Mouse (Mus musculus) splenic B cell, adult 2 months (primary cell): Measurements from ENCODE around the gene Grin1.

Experiments used
- DNase-seq: peaks from one replicate; pipeline ENCODE4 v3.0.0-alpha.2; 2011; ENCODE audit warnings: low read depth, low spot score
- H3K27me3 ChIP-seq: 2 replicates; pipeline ENCODE4 v1.6.1; 2012; ENCODE audit warnings: mild to moderate bottlenecking, low read length, moderate library complexity, mixed read lengths; ENCODE audit not compliant: control insufficient read depth, poor library complexity, insufficient read depth, severe bottlenecking
- H3K36me3 ChIP-seq: 2 replicates; pipeline ENCODE4 v1.6.1; 2012; ENCODE audit warnings: mild to moderate bottlenecking, low read length, moderate library complexity, mixed read lengths; ENCODE audit not compliant: control insufficient read depth, poor library complexity, insufficient read depth, severe bottlenecking

Grin1 gene

DNA sequence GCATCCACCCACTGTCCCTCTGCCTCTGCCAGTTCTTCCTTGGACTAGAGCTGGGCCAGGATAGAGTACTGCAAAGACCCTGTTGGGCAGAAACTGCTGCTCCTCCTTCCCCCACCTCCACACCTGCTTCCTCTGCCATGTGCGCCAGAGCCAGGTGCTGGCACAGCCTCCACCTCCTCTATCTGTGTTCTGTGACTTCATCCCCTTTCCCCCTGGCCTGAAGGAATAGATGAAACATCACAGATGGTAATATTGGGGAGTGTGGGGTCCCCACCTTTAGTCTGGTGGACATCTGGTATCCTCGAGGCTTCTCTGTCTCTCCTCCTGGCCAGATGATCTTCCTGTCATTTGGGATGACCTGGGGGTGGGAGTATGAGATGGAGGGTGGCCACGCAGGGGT, 15.5 kb downstream of the Grin1 start:
- DNase-seq = no peak
- Histone ChIP-seq H3K27me3 (no peaks in the 10 kb centered on the region), H3K36me3 (no peaks in the 10 kb centered on the region)

DNA sequence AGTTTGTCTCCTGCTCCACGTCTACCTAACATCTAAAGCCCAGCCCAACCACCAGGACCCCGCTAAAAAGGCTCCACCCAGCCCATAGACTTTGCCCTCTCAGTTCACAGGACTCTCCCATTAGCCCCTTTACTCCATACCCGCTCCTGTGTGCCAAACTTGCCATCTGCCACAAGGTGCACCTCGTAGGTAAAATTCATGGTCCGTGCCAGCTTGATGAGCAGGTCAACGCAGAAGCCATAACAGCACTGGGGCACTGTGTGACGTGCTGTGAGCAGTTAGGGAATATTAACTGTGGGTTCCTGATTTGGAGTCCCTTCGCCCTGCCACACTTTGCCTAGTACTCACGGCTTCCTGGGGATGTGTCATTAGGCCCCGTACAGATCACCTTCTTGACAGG, 20.9 kb downstream of the Grin1 start:
- no peak for DNase-seq
- no peaks in the 10 kb centered on the region for H3K27me3 ChIP-seq
- H3K36me3 ChIP-seq = no peaks in the 10 kb centered on the region

DNA sequence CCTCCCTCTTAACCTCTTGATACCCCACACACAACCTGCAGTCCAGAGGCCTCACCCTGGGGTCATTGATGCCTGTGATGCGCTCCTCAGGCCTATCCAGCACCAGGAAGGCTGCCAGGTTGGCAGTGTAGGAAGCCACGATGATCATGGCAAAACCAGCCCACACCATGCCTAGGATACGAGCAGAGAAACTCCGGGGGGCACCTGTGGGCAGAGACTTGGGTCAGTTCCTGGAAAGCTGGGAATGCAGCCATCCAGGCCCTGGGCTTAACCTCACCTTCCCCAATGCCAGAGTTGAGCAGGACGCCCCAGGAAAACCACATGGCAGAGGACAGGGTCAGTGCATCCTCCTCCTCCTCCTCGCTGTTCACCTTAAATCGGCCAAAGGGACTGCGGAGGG, 21.9 kb downstream of the Grin1 start:
- DNase-seq = no peak
- H3K27me3 ChIP-seq = no peaks in the 10 kb centered on the region
- H3K36me3 ChIP-seq = no peaks in the 10 kb centered on the region

DNA sequence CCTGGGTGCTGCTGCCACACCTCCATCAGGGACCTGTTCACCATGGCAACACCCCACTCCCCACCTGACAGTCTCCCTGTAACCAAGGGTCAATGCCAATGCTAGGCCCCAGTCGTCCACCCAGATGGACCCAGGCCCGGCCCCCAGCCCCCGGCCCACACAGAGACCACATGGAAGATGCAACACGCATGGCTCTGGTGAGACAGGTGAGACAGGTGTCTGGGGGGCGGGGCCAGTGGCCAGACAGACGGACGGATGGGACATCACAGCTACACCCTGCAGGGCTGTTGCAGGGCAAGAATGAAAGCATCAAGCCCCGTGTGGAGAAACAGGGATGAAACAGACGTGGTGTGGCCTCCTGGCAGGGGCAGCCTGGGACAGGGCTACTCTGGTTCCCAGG, 25.3 kb downstream of the Grin1 start:
- no peak for DNase-seq
- no peaks in the 10 kb centered on the region for H3K27me3 ChIP-seq
- H3K36me3 ChIP-seq = no peaks in the 10 kb centered on the region

DNA sequence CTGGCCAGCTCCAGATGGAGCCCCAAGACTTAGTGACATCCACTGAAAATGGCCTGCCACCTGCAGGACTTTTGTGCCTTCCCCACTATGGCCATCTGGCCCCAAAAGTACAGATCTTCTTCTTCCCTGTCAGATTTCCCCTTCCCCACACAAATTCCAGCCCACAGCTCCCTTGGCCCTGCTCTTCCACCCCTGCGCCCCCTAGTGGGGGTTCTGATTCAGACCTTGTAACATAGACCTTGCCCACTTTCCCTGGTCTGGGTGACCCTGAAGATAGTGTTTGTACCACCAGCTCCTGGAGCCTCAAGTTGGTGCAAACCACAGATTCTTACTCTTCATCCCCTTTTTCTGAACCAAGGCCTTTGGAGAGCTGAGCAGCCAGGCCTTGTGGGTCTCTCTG, 26.1 kb downstream of the Grin1 start:
- peak; percentile 77 for DNase-seq
- Histone ChIP-seq H3K36me3 (no peaks in the 10 kb centered on the region), H3K27me3 (no peaks in the 10 kb centered on the region)

DNA sequence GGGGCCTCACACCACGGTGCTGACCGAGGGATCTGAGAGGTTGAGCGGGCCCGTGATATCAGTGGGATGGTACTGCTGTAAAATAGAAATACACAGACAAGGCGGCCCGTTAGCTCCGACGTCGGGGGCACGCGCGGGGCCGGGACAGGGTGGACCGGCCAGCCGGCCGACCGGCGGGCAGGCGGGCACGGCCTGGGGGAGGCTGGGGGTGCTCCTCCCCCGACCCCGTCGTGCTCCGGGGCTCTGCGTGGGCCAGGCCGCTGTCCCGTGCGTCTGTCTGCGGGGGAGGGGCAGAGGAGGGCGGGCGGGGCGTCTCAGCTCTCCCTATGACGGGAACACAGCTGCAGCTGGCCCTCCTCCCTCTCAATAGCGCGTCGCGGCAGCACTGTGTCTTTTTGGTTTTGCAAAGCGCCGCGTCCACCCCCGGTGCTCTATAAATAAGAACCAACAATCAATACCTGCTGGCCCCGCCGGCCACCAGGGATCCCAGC, 26.9 kb downstream of the Grin1 start:
- H3K27me3 ChIP-seq = no peaks in the 10 kb centered on the region
- peak; percentile 21 for DNase-seq

DNA sequence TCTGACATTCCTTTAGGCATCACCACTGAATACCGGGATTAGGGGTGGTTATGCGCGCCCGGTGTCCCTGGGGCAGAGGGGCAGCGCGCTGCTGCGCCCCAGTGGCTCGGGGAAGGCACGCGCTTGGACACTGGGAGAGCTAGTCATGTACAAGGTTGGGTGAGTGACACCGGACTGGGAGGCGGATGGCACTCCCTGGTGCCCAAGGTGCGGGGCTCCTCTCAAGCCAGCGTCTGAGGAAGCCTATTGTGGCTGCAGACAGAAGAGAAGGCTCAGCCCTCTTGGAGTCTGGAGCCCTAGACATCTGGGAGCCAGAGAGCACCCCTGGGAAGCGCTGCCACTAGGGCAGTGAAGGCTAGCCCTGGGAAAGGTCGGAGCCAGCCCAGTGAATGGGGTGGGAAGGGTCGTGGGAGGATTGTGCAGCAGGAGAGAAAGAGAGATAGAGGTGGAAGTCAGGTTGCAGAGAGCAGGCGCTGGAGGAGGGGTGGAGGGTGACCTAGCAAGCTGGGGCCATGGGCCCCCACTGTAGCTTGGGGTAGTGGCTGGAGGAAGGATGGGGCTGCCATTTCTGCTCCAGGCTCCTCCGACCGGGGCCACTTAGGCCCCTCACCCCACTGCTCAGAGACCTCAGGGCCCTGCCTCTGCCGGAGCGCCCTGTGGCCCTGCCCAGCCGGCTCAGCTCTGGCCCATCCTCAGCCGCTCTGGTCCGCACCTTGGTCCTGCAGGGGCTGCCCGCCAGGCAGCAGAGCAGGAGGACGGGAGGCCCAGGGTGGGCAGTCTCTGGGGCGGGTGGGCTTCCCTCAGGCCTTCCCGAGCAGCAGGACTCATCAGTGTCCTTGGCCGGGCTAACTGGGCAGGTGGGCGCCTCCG, 27.6 kb downstream of the Grin1 start:
- H3K27me3 ChIP-seq = no peaks in the 10 kb centered on the region

More for the DNA sequence above, 26.9 kb downstream of the Grin1 start:
- no peaks in the 10 kb centered on the region for H3K36me3 ChIP-seq

DNA sequence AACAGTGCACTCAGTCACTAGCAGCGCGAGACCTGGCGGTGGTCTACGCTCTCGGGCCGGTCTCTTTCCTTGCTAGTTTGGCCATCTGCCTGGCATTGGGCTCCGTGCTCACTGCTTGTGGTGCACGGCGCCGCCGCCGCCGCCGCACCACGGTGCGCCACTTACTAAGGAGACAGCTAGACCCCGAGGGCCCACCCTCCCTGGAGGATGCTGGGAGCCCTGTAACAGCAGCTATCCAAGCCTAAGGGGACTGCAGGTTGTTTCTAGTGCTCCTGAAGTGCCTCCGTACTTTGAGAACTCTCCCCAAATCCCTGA, 28.2 kb downstream of the Grin1 start:
- no peaks in the 10 kb centered on the region for H3K27me3 ChIP-seq
- no peak for DNase-seq
- no peaks in the 10 kb centered on the region; the same call in 1 of the 2 replicates for H3K36me3 ChIP-seq

More for the DNA sequence above, 27.6 kb downstream of the Grin1 start:
- no peak for DNase-seq
- H3K36me3 ChIP-seq = no peaks in the 10 kb centered on the region

DNA sequence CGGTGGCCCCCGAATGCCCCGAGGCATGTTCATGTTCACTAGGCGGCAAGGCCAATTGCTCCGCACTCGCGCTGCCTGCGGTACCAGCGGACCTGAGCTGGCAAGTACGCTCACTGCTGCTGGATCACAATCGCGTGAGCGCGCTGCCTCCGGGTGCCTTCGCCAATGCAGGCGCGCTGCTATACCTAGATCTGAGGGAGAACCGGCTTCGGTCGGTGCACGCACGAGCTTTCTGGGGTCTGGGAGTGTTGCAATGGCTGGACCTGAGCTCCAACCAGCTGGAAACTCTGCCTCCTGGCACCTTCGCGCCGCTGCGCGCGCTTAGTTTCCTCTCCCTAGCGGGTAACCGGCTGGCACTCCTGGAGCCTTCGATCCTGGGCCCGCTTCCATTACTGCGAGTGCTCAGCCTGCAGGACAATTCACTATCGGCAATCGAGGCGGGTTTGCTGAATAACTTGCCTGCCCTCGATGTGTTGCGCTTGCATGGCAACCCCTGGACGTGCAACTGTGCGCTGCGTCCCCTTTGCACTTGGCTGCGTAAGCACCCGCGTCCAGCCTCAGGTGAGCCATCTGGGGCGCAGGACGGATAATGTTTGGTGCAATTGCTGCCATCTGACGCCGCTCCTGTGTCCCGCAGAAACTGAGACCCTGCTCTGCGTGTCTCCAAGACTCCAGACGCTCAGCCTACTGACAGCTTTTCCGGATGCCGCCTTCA, 28.7 kb downstream of the Grin1 start:
- no peak for DNase-seq

DNA sequence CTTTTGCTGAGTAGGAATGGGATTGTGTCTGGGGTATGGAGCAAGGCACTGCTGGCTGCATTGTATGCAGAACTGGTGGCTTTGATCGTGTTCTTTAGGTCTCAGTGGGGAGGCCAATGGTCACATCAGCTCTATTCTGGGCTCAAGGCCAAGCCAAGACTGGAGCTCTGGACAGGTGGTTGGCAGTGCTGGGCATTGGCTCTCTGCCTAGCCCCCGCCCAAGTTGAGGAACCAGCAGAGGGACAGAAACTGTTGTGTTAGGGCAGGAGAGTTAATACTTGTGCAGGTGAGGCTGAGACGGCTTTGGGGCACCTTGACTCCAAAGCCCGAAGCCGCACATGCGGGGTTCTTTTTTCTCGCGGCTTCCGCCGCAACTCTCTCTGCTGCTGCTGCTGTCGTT, 29.3 kb downstream of the Grin1 start, which contains the start of gene Lrrc26:
Lrrc26 (plus strand) TSS at position 265 of the 400 bp plus-strand sequence.
- H3K36me3 ChIP-seq = peaks cover 4% of the 10 kb centered on the region
- H3K27me3 ChIP-seq = no peaks in the 10 kb centered on the region
- no peak for DNase-seq

More for the DNA sequence above, 28.7 kb downstream of the Grin1 start:
- no peaks in the 10 kb centered on the region for H3K27me3 ChIP-seq
- H3K36me3 ChIP-seq = peaks cover 2% of the 10 kb centered on the region; the same call in 1 of the 2 replicates

DNA sequence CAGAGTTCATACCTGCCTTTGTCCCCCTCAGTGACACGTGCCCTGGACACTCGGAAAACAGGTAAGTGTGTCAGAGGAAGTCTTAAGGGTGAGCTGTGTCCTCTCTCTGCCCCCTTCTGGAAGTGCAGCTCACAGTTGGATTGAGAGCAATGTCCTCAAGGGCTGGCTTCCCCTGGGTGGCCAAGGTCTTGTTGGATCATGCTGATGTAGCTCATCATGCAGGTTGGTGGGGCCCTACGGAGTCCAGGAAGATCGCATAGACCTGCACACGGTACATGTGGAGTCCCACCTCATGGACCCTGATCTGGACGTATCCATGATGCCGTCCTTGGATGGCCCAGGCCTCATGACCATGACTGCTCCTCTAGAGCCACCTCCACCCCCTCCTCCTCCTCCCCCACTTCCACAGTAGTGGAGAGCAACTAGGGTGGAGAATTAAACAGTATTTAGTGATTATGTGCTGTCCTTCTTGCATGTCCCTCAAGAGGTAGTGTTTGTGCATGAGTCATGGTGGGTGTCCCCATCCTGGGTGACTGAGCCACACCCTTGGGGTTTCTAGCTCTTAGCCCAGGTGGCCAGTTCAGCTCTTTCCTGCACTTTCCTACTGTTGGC, 30.1 kb downstream of the Grin1 start:
- DNase-seq = no peak
- Histone ChIP-seq H3K27me3 (no peaks in the 10 kb centered on the region), H3K36me3 (peaks cover 4% of the 10 kb centered on the region)

DNA sequence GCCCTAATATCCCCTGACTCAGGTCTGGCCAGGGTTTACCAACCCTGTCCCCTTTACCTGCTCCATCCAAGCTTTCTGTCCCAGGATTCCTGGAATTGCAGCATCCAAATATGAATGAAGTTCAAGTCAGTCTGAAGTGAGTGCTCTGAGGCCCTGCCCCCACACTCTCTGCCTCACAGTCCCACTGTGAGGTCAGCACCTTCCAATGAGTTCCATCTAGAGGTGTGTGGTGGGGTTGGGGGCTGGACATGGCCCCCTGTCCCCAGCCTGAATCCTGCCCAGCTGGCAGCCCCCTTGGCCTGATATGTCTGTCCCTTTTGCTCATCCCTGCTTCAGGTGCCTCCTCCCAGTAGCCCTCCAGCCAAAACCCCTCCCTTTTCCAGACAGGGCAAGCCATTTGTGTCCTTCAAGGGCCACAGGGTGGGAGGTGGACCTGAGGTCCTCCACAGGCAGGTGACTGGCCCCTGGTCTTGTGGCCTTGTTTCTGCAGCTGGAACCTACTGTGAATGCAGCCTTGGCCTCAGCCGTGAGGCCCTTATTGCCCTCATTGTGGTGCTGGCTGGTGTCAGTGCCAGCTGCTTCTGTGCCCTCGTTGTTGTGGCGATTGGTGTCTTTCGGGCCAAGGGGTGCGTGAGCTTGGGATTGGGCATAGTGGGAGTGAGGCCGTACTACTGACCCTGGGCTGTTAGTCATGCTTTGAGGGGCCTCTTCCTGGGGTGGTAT, 30.9 kb downstream of the Grin1 start, which contains the start of gene Tmem210:
Tmem210 (plus strand) TSS at position 219 of the 723 bp plus-strand sequence.
- H3K27me3 ChIP-seq = no peaks in the 10 kb centered on the region
- DNase-seq = no peak

DNA sequence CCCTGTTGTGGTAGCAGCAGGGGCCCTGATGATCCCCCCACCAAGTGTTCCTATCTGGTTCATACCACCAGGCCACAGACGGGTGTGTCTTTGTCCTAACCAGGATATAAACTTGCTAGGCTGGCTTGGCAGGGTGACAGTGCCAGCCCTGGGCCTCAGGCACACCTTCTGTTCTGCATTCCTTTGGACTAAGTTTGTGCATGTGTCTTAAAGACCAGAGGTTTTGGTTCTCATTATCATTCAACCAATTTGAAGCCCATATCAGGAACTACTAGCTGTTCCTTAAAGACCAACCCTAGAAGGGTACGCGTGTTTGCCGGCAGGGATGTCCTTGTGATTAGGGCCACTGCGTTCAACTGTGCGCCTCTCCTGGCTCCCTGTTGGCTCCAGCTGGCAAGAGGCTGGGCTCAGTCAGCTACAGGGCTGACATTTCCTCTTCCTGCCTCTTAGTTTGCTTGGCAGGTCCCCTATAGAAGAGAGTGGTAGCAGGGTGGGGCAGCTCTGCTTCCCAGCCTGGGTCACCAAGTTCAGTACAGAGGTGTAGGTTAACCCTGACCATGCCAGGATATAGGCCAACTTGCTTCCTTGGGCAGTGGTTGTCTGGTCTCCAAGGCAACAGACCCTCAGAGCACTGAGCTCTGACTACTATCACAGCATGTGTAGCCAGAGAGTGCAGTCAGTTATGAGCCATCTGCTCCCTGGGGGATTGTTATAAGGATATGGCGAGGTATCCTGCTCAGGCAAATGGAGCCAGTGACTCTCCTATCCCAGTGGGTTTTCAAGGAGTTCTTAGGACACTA, 31.9 kb downstream of the Grin1 start:
- no peak for DNase-seq
- no peaks in the 10 kb centered on the region for H3K27me3 ChIP-seq
- peaks cover 7% of the 10 kb centered on the region for H3K36me3 ChIP-seq

More for the DNA sequence above, 30.9 kb downstream of the Grin1 start, which contains the start of gene Tmem210:
- peaks cover 4% of the 10 kb centered on the region for H3K36me3 ChIP-seq

DNA sequence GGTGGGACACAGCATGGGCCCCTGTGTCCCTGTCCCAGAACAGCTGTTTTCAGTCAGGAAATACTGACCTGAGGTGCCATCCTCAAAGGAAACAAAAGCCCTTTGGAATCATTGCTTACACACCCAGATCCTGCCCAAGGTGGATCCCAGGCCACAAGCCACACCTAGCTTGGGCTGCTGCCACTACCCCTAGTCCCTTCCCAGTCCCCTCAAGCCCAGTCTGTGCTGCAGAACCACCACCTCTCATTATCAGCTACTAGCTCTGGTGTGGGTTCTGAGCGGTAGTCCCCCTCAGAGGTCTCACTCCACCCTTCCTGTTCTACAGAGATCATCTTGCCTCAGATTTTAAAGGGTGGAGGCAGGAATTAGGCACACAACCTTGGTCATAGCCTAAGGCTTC, 32.7 kb downstream of the Grin1 start:
- DNase-seq = no peak
- H3K27me3 ChIP-seq = no peaks in the 10 kb centered on the region

More for the DNA sequence above, 32.7 kb downstream of the Grin1 start:
- H3K36me3 ChIP-seq = peaks cover 11% of the 10 kb centered on the region
